Mouse (Mus musculus) ES-E14 (cell line): ENCODE measurements around the gene Setd3.

Experiments
- CHD2 ChIP-seq: IDR thresholded peaks from 2 replicates; pipeline ENCODE4 v1.6.1; 2014; ENCODE audit warnings: mild to moderate bottlenecking, low read depth, low read length, inconsistent platforms
- MAFK ChIP-seq: IDR thresholded peaks from 2 replicates; pipeline ENCODE4 v1.6.1; 2014; ENCODE audit warnings: mild to moderate bottlenecking, low read depth, low read length, inconsistent platforms; ENCODE audit not compliant: insufficient read depth
- ZC3H11A ChIP-seq: IDR thresholded peaks from 2 replicates; pipeline ENCODE4 v1.6.1; 2012; ENCODE audit warnings: low read depth, mild to moderate bottlenecking, inconsistent platforms, low read length, borderline replicate concordance
- ZNF384 ChIP-seq: IDR thresholded peaks from 2 replicates; pipeline ENCODE4 v1.6.1; 2012; ENCODE audit warnings: low read depth, low read length, inconsistent platforms

- TF ChIP-seq MAFK (no peak), CHD2 (no peak), ZNF384 (no peak), ZC3H11A (no peak)
Observed at GRCm38 (mm10) chr12:108097643-108098042, 81.5 kb downstream of the Setd3 start.
